Mouse (Mus musculus): ENCODE measurements at regions not wholly inside any gene's neighbourhood (a gene's known extent, or its start where the extent isn't known, plus 50 kb on each side); places are given as distances from the start of the nearest gene placed in this dataset.

GRCm38 (mm10) chr1:44957125-44957524 lies 354.2 kb upstream of the Col3a1 start:
- DNase-seq (ENCODE audit: low read depth): no peak
- TF ChIP-seq POLR2A (IDR thresholded peaks at IDR 0.05; ENCODE audit: borderline replicate concordance, extremely low read depth, insufficient read depth, insufficient read length, poor library complexity, severe bottlenecking) (no peak), CTCF (IDR thresholded peaks at IDR 0.05; ENCODE audit: borderline replicate concordance, extremely low read depth, insufficient read depth, insufficient read length) (no peak)

- TF ChIP-seq POLR2A (IDR thresholded peaks at IDR 0.05; ENCODE audit: borderline replicate concordance, extremely low read depth, insufficient read depth, insufficient read length, poor library complexity, severe bottlenecking): no peak
- no peak for TF ChIP-seq CTCF (IDR thresholded peaks at IDR 0.05; ENCODE audit: borderline replicate concordance, extremely low read depth, insufficient read depth, insufficient read length)
- DNase-seq (ENCODE audit: low read depth): no peak
Measured at GRCm38 (mm10) chr1:44987171-44987570, 324.2 kb upstream of the Col3a1 start.

- TF ChIP-seq POLR2A (IDR thresholded peaks at IDR 0.05; ENCODE audit: borderline replicate concordance, extremely low read depth, insufficient read depth, insufficient read length, poor library complexity, severe bottlenecking): no peak
- no peak for TF ChIP-seq CTCF (IDR thresholded peaks at IDR 0.05; ENCODE audit: borderline replicate concordance, extremely low read depth, insufficient read depth, insufficient read length)
- DNase-seq (ENCODE audit: low read depth): no peak
Measured at GRCm38 (mm10) chr1:45020516-45020915, 290.8 kb upstream of the Col3a1 start.

- peak; percentile 7 for DNase-seq (ENCODE audit: low read depth)
- no peak for TF ChIP-seq CTCF (IDR thresholded peaks at IDR 0.05; ENCODE audit: borderline replicate concordance, extremely low read depth, insufficient read depth, insufficient read length)
- TF ChIP-seq POLR2A (IDR thresholded peaks at IDR 0.05; ENCODE audit: borderline replicate concordance, extremely low read depth, insufficient read depth, insufficient read length, poor library complexity, severe bottlenecking): no peak
Measured at GRCm38 (mm10) chr1:45021234-45021633, 290.1 kb upstream of the Col3a1 start.

- TF ChIP-seq POLR2A (IDR thresholded peaks at IDR 0.05; ENCODE audit: borderline replicate concordance, extremely low read depth, insufficient read depth, insufficient read length, poor library complexity, severe bottlenecking) (no peak), CTCF (IDR thresholded peaks at IDR 0.05; ENCODE audit: borderline replicate concordance, extremely low read depth, insufficient read depth, insufficient read length) (no peak)
- DNase-seq (ENCODE audit: low read depth): peak; percentile 28
Measured at GRCm38 (mm10) chr1:45022146-45022841, 289.0 kb upstream of the Col3a1 start.

GRCm38 (mm10) chr1:45023336-45023735 lies 288.0 kb upstream of the Col3a1 start:
- no peak for DNase-seq (ENCODE audit: low read depth)
- TF ChIP-seq POLR2A (IDR thresholded peaks at IDR 0.05; ENCODE audit: borderline replicate concordance, extremely low read depth, insufficient read depth, insufficient read length, poor library complexity, severe bottlenecking) (no peak), CTCF (IDR thresholded peaks at IDR 0.05; ENCODE audit: borderline replicate concordance, extremely low read depth, insufficient read depth, insufficient read length) (no peak)

- DNase-seq (ENCODE audit: low read depth): peak; percentile 10
- TF ChIP-seq CTCF (IDR thresholded peaks at IDR 0.05; ENCODE audit: borderline replicate concordance, extremely low read depth, insufficient read depth, insufficient read length) (no peak), POLR2A (IDR thresholded peaks at IDR 0.05; ENCODE audit: borderline replicate concordance, extremely low read depth, insufficient read depth, insufficient read length, poor library complexity, severe bottlenecking) (no peak)
Measured at GRCm38 (mm10) chr1:45031436-45032027, 279.8 kb upstream of the Col3a1 start.

GRCm38 (mm10) chr1:45033343-45033742 lies 278.0 kb upstream of the Col3a1 start:
- TF ChIP-seq CTCF (IDR thresholded peaks at IDR 0.05; ENCODE audit: borderline replicate concordance, extremely low read depth, insufficient read depth, insufficient read length) (no peak), POLR2A (IDR thresholded peaks at IDR 0.05; ENCODE audit: borderline replicate concordance, extremely low read depth, insufficient read depth, insufficient read length, poor library complexity, severe bottlenecking) (no peak)
- no peak for DNase-seq (ENCODE audit: low read depth)

- TF ChIP-seq POLR2A (IDR thresholded peaks at IDR 0.05; ENCODE audit: borderline replicate concordance, extremely low read depth, insufficient read depth, insufficient read length, poor library complexity, severe bottlenecking): no peak
- TF ChIP-seq CTCF (IDR thresholded peaks at IDR 0.05; ENCODE audit: borderline replicate concordance, extremely low read depth, insufficient read depth, insufficient read length): no peak
- DNase-seq (ENCODE audit: low read depth): no peak
Measured at GRCm38 (mm10) chr1:45041328-45041727, 270.0 kb upstream of the Col3a1 start.

- no peak for TF ChIP-seq POLR2A (IDR thresholded peaks at IDR 0.05; ENCODE audit: borderline replicate concordance, extremely low read depth, insufficient read depth, insufficient read length, poor library complexity, severe bottlenecking)
- TF ChIP-seq CTCF (IDR thresholded peaks at IDR 0.05; ENCODE audit: borderline replicate concordance, extremely low read depth, insufficient read depth, insufficient read length): no peak
- DNase-seq (ENCODE audit: low read depth): no peak
Measured at GRCm38 (mm10) chr1:45041815-45042214, 269.5 kb upstream of the Col3a1 start.

- DNase-seq (ENCODE audit: low read depth): no peak
- TF ChIP-seq CTCF (IDR thresholded peaks at IDR 0.05; ENCODE audit: borderline replicate concordance, extremely low read depth, insufficient read depth, insufficient read length): no peak
- TF ChIP-seq POLR2A (IDR thresholded peaks at IDR 0.05; ENCODE audit: borderline replicate concordance, extremely low read depth, insufficient read depth, insufficient read length, poor library complexity, severe bottlenecking): no peak
Measured at GRCm38 (mm10) chr1:45043245-45043926, 268.0 kb upstream of the Col3a1 start.
